Mouse (Mus musculus): ENCODE measurements around the gene Krtap4-16. TPM values are rescaled to one million over a fixed set of nuclear protein-coding genes. Genes with fewer than 3 reads are reported as not detected.
"Not testable (repeated sequence)": the region's sequence is repeated elsewhere in the genome, so short reads cannot be mapped to it uniquely, and the experiment has no call there.

The Krtap4-16 gene
- not detected in 2 replicates for polyA plus RNA-seq (2012; rRNA removed)

- Histone ChIP-seq H3K27me3 (replicated peaks; ENCODE audit: control insufficient read depth, insufficient read depth, low read length) (0 out of 2 replicates have a peak, but pooled peaks cover 1% of the 10 kb centered on the region), H3K4me3 (ENCODE audit: insufficient read depth, low read depth, low read length) (no peak within 1 kb of the TSS), H3K27ac (ENCODE audit: insufficient read depth, low read depth, low read length) (no peak within 1 kb of the TSS), H3K4me1 (ENCODE audit: control insufficient read depth, insufficient read depth, low read length) (no peaks in the 10 kb centered on the region), H3K36me3 (ENCODE audit: control insufficient read depth, insufficient read depth, low read length) (no peaks in the 10 kb centered on the region)
- TF ChIP-seq POLR2A (IDR thresholded peaks at IDR 0.05; ENCODE audit: low read depth, low read length) (no peak), CTCF (conservative IDR thresholded peaks at IDR 0.05; ENCODE audit: insufficient read depth, insufficient read length, low read depth, low read length) (no peak)
- DNase-seq: no peak
These were observed at the start of gene Krtap4-16 for GRCm38 (mm10) chr11:99851508-99851907. Gene Krtap4-16 (minus strand): TSS chr11:99851608.

DNA sequence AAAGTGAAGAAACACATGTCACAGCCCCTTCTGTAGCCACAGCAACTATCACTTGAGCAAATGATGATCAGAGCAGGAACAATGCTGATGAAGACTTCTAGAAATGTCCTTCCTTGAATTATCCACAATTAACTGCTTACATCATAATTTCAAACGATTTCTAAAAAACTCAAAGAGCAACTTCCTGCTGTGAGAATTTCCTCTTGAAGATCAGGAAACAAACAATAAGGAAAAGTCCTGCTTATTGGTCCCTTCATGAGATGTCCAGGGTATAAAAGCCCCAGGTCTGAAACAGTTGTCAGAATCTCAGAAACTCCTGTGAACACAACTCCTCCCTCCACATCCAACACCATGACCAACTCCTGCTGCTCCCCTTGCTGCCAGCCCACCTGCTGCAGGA is 27.5 kb upstream of the Krtap4-16 start, which contains the start of gene Gm11567:
Gm11567 (plus strand) TSS at position 301 of the 400 bp plus-strand sequence.
- not testable (repeated sequence) for H3K4me1 ChIP-seq (ENCODE audit: control insufficient read depth, insufficient read depth, low read length); DNase-seq; H3K4me3 ChIP-seq (ENCODE audit: insufficient read depth, low read depth, low read length); H3K27me3 ChIP-seq (replicated peaks; ENCODE audit: control insufficient read depth, insufficient read depth, low read length); H3K36me3 ChIP-seq (ENCODE audit: control insufficient read depth, insufficient read depth, low read length); H3K27ac ChIP-seq (ENCODE audit: insufficient read depth, low read depth, low read length)
- 45% methylated on average over 1 of the region's 1 CpGs for WGBS

DNA sequence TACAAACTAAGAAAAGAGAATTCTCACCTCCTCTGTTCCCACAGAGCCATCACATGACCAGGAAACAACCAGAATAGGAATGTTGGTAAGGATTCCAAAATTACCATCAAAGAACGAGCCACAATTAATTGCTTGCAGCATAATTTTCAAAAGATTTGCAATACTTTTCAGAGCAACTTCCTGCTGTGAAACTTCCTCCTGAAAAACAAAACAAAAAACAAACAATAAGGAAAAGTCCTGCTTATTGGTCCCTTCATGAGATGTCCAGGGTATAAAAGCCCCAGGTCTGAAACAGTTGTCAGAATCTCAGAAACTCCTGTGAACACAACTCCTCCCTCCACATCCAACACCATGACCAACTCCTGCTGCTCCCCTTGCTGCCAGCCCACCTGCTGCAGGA is 21.7 kb upstream of the Krtap4-16 start, which contains the start of gene Krtap9-1:
Krtap9-1 (plus strand) TSS at position 301 of the 400 bp plus-strand sequence.
- not testable (repeated sequence) for H3K27ac ChIP-seq (ENCODE audit: insufficient read depth, low read depth, low read length); H3K36me3 ChIP-seq (ENCODE audit: control insufficient read depth, insufficient read depth, low read length); H3K27me3 ChIP-seq (replicated peaks; ENCODE audit: control insufficient read depth, insufficient read depth, low read length); H3K4me1 ChIP-seq (ENCODE audit: control insufficient read depth, insufficient read depth, low read length); DNase-seq; H3K4me3 ChIP-seq (ENCODE audit: insufficient read depth, low read depth, low read length)
- WGBS: 56% methylated on average over 1 of the region's 1 CpGs

DNA sequence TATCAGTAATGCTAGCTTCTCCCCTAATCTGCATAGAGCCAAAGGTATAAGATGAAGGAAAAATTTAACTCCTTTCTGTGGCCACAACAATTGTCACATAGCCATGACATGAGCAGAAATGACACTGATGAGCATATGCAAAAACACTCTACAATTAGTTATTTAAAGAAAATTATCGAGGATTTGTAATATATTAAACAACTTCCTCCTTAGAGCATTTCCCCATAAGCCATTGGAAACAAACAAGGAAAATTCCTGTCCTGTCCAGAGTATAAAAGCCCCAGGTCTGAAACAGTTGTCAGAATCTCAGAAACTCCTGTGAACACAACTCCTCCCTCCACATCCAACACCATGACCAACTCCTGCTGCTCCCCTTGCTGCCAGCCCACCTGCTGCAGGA is 12.8 kb upstream of the Krtap4-16 start, which contains the start of gene Gm11559:
Gm11559 (plus strand) TSS at position 301 of the 400 bp plus-strand sequence.
- H3K4me1 ChIP-seq (ENCODE audit: control insufficient read depth, insufficient read depth, low read length); H3K36me3 ChIP-seq (ENCODE audit: control insufficient read depth, insufficient read depth, low read length); H3K27ac ChIP-seq (ENCODE audit: insufficient read depth, low read depth, low read length); DNase-seq; H3K27me3 ChIP-seq (replicated peaks; ENCODE audit: control insufficient read depth, insufficient read depth, low read length); H3K4me3 ChIP-seq (ENCODE audit: insufficient read depth, low read depth, low read length): not testable (repeated sequence)
- WGBS: 59% methylated on average over 1 of the region's 1 CpGs

DNA sequence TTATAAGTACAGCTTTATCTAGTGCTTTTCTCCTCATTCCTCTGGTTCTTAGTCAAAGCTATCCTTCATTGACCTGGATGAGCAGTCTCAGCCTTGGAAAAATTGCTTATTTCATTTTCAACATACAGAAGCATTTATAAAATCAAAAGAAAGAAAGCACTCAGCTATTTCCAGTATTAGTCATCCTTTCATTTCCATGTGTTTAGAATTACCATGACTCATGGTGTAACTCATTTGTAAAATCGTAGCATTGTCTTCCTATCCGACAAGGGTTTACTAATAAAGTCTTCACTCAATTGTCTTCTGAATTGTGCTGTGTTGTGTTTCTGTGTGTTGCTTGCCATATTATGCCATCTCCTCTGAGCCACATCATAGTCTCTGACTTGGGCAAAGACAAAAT is 7.4 kb upstream of the Krtap4-16 start:
- no peak for TF ChIP-seq POLR2A (IDR thresholded peaks at IDR 0.05; ENCODE audit: low read depth, low read length)
- TF ChIP-seq CTCF (conservative IDR thresholded peaks at IDR 0.05; ENCODE audit: insufficient read depth, insufficient read length, low read depth, low read length): no peak
- Histone ChIP-seq H3K36me3 (ENCODE audit: control insufficient read depth, insufficient read depth, low read length) (no peaks in the 10 kb centered on the region), H3K27me3 (replicated peaks; ENCODE audit: control insufficient read depth, insufficient read depth, low read length) (0 out of 2 replicates have a peak, but pooled peaks cover 1% of the 10 kb centered on the region), H3K4me3 (ENCODE audit: insufficient read depth, low read depth, low read length) (no peak overlapping the region), H3K4me1 (ENCODE audit: control insufficient read depth, insufficient read depth, low read length) (no peaks in the 10 kb centered on the region), H3K27ac (ENCODE audit: insufficient read depth, low read depth, low read length) (no peak overlapping the region)
- no peak for DNase-seq
- WGBS: 81% methylated on average over 2 of the region's 2 CpGs

- Histone ChIP-seq H3K36me3 (ENCODE audit: control insufficient read depth, insufficient read depth, low read length) (no peaks in the 10 kb centered on the region), H3K27ac (ENCODE audit: insufficient read depth, low read depth, low read length) (no peak within 1 kb of the TSS), H3K4me3 (ENCODE audit: insufficient read depth, low read depth, low read length) (no peak within 1 kb of the TSS), H3K4me1 (ENCODE audit: control insufficient read depth, insufficient read depth, low read length) (no peaks in the 10 kb centered on the region), H3K27me3 (replicated peaks; ENCODE audit: control insufficient read depth, insufficient read depth, low read length) (0 out of 2 replicates have a peak, but pooled peaks cover 1% of the 10 kb centered on the region)
- no peak for DNase-seq
- TF ChIP-seq CTCF (conservative IDR thresholded peaks at IDR 0.05; ENCODE audit: insufficient read depth, insufficient read length, low read depth, low read length): no peak
- no peak for TF ChIP-seq POLR2A (IDR thresholded peaks at IDR 0.05; ENCODE audit: low read depth, low read length)
- WGBS: 87% methylated on average over 2 of the region's 2 CpGs
These were observed 6.2 kb upstream of the Krtap4-16 start, which contains the start of gene Gm11568 for GRCm38 (mm10) chr11:99857617-99858016. Gene Gm11568 (plus strand): TSS chr11:99857917.

- Histone ChIP-seq H3K4me3 (ENCODE audit: insufficient read depth, low read depth, low read length) (no peak overlapping the region), H3K27me3 (replicated peaks; ENCODE audit: control insufficient read depth, insufficient read depth, low read length) (0 out of 2 replicates have a peak, but pooled peaks cover 1% of the 10 kb centered on the region), H3K4me1 (ENCODE audit: control insufficient read depth, insufficient read depth, low read length) (no peaks in the 10 kb centered on the region), H3K36me3 (ENCODE audit: control insufficient read depth, insufficient read depth, low read length) (no peaks in the 10 kb centered on the region), H3K27ac (ENCODE audit: insufficient read depth, low read depth, low read length) (no peak overlapping the region)
- no peak for DNase-seq
- WGBS: 58% methylated on average over 3 of the region's 3 CpGs
- peak; percentile 45 for TF ChIP-seq CTCF (conservative IDR thresholded peaks at IDR 0.05; ENCODE audit: insufficient read depth, insufficient read length, low read depth, low read length)
- no peak for TF ChIP-seq POLR2A (IDR thresholded peaks at IDR 0.05; ENCODE audit: low read depth, low read length)
These were observed 2.7 kb upstream of the Krtap4-16 start for GRCm38 (mm10) chr11:99854121-99854520.

DNA sequence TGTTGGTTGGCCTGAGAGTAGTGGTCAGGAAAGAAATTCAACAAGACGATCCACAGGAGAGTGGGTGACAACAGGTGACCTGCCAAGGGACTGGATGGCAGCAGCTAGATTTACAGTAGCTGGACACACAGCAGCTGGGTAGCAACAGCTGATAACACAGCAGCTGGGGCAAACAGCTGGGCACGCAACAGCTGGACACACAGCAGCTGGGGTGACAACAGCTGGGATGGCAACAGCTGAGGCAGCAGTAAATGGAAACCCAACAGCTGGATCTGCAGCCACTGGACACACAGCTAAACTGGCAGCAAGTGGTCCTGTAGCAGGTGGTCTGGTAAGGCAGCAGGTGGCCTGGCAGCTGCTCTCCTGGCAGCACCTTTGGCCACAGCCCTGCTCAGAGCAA is 4.7 kb downstream of the Krtap4-16 start:
- Histone ChIP-seq H3K36me3 (ENCODE audit: control insufficient read depth, insufficient read depth, low read length) (no peaks in the 10 kb centered on the region), H3K4me1 (ENCODE audit: control insufficient read depth, insufficient read depth, low read length) (no peaks in the 10 kb centered on the region), H3K27me3 (replicated peaks; ENCODE audit: control insufficient read depth, insufficient read depth, low read length) (no peaks in the 10 kb centered on the region), H3K4me3 (ENCODE audit: insufficient read depth, low read depth, low read length) (no peak overlapping the region), H3K27ac (ENCODE audit: insufficient read depth, low read depth, low read length) (no peak overlapping the region)
- DNase-seq: no peak
- 90% methylated on average over 2 of the region's 2 CpGs for WGBS
- TF ChIP-seq CTCF (conservative IDR thresholded peaks at IDR 0.05; ENCODE audit: insufficient read depth, insufficient read length, low read depth, low read length) (no peak), POLR2A (IDR thresholded peaks at IDR 0.05; ENCODE audit: low read depth, low read length) (no peak)
